Mouse (Mus musculus): ENCODE data around the gene Metap2. TPM values are rescaled to one million over a fixed set of nuclear protein-coding genes. Genes with fewer than 3 reads are reported as not detected.
"Not testable (repeated sequence)": the region's sequence is repeated elsewhere in the genome, so short reads cannot be mapped to it uniquely, and the experiment has no call there.

The Metap2 gene
- polyA plus RNA-seq, 1 experiment from 2014 or later, result 290 TPM

DNA sequence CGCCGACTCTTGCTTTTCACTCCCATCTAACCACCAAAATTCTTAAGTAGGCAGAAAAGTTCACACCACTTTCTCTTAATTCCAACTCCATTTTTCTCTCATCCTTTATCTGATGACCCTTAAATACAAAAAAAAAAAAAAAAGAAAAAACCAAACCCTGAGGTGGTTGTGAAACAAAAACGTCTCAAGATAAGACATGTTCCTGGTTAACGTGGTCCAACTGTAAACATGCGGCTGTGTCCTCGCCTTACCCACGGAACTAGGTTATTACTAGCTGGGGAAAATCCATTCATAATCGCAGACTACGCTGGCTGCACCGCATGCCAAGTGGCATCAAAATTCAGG, 8.3 kb downstream of the Metap2 start:
- WGBS (ENCODE audit: insufficient replicate concordance), result 6% methylated on average over 10 of the region's 10 CpGs
- peaks cover 84% of the 10 kb centered on the region for H3K4me1 ChIP-seq

DNA sequence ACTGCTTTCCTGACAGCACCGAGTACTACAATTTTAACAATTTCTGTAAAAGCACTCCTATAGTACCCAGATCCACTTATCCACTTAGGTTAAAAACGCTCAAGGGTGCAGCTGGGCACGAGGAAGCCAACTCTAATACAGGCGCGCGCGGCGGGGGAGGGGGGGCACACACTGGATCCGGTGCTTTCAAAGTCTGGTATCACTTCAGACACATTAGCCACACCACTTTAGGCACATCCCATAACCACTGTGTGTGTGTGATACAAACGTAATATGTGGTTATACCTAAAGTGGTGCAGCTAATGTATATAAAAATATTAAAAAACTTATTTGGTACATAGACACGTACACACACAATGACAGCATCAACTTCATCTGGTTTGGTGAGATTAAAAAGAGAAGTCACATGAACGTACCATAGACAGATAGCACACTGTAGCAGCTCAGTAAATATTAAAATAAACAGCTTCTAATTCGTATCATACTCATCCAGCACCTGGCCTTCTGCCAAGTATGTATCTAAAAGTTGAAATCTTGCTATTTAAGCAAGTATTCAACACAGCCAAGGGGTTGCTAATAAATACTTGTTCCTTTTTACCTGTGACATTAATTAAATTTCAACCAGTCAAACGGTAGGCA, 10.9 kb downstream of the Metap2 start:
- Histone ChIP-seq H3K9ac (peak overlapping the region; percentile 3; the same call in 1 of the 2 replicates), H3K4me1 (peaks cover 77% of the 10 kb centered on the region), H3K27me3 (replicated peaks) (no peaks in the 10 kb centered on the region), H3K36me3 (peaks cover 69% of the 10 kb centered on the region), H3K27ac (peak overlapping the region; percentile 98), H3K4me3 (0 out of 2 replicates have a peak overlapping the region, but pooled peaks have one; percentile 98), H3K9me3 (replicated peaks) (no peaks in the 10 kb centered on the region), H3K4me2 (peak overlapping the region; percentile 87)
- ATAC-seq, result no peak
- WGBS (ENCODE audit: insufficient replicate concordance), result 71% methylated on average over 14 of the region's 14 CpGs

More for the DNA sequence above, 8.3 kb downstream of the Metap2 start:
- ATAC-seq, result no peak
- peak overlapping the region; percentile 87 for H3K4me2 ChIP-seq
- H3K9ac ChIP-seq, result peak overlapping the region; percentile 98
- no peaks in the 10 kb centered on the region for H3K9me3 ChIP-seq (replicated peaks)
- peaks cover 48% of the 10 kb centered on the region for H3K36me3 ChIP-seq
- H3K4me3 ChIP-seq, result peak overlapping the region; percentile 98
- no peaks in the 10 kb centered on the region for H3K27me3 ChIP-seq (replicated peaks)
- peak overlapping the region; percentile 98 for H3K27ac ChIP-seq

DNA sequence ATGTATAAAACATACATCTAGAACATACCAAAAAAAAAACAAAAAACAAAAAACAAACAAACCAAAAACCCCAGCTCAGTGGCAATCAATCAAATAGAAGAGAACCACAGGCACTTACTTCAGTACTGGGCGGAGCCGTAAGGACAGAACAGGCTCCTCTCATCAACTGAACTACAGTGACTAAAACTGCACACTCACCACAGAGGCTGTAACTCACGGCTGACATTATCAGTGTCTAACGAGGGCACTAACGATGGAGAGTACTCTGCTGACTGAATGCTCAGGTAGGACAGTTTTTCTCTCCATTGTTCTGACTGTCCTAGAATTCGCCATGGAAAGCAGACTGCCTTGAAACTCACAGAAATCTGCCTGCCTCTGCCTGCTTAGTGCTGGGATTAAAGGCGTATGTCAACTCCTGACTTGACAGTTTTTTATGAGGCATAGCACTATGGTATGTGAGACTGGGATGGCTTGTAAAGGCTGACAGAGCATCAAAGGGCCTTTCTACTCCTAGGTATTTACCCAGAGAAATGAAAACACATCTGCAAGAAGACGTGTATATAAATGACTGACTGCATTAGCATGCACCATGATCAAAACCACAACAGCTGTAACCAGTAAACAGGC, 14.0 kb downstream of the Metap2 start:
- H3K9ac ChIP-seq, result peak overlapping the region; percentile 53
- peak overlapping the region; percentile 33 for H3K4me3 ChIP-seq
- H3K27me3 ChIP-seq (replicated peaks), result no peaks in the 10 kb centered on the region

GRCm38 (mm10) chr10:93881918-93882317, 15.0 kb downstream of the Metap2 start:
- 0 out of 2 replicates have a peak overlapping the region, but pooled peaks have one; percentile 15 for H3K4me2 ChIP-seq

More for the DNA sequence above, 14.0 kb downstream of the Metap2 start:
- peaks cover 94% of the 10 kb centered on the region for H3K36me3 ChIP-seq
- H3K27ac ChIP-seq, result peak overlapping the region; percentile 92
- WGBS (ENCODE audit: insufficient replicate concordance), result 38% methylated on average over 8 of the region's 8 CpGs
- no peaks in the 10 kb centered on the region for H3K9me3 ChIP-seq (replicated peaks)
- peaks cover 69% of the 10 kb centered on the region for H3K4me1 ChIP-seq
- ATAC-seq, result peak; percentile 97
- peak overlapping the region; percentile 87 for H3K4me2 ChIP-seq

GRCm38 (mm10) chr10:93878732-93879131, 18.2 kb downstream of the Metap2 start:
- ATAC-seq, result no peak
- no peak overlapping the region for H3K4me2 ChIP-seq
- H3K4me1 ChIP-seq, result peaks cover 35% of the 10 kb centered on the region
- no peaks in the 10 kb centered on the region for H3K9me3 ChIP-seq (replicated peaks)
- H3K4me3 ChIP-seq, result no peak overlapping the region
- 89% methylated on average over 4 of the region's 4 CpGs for WGBS (ENCODE audit: insufficient replicate concordance)
- H3K36me3 ChIP-seq, result peaks cover 84% of the 10 kb centered on the region
- no peak overlapping the region for H3K27ac ChIP-seq
- no peak overlapping the region for H3K9ac ChIP-seq
- H3K27me3 ChIP-seq (replicated peaks), result no peaks in the 10 kb centered on the region

More at GRCm38 (mm10) chr10:93881918-93882317, 15.0 kb downstream of the Metap2 start:
- H3K9me3 ChIP-seq (replicated peaks), result no peaks in the 10 kb centered on the region
- H3K9ac ChIP-seq, result no peak overlapping the region
- no peak overlapping the region for H3K27ac ChIP-seq
- no peak overlapping the region for H3K4me3 ChIP-seq
- H3K4me1 ChIP-seq, result peaks cover 60% of the 10 kb centered on the region
- H3K36me3 ChIP-seq, result peaks cover 87% of the 10 kb centered on the region
- ATAC-seq, result no peak
- H3K27me3 ChIP-seq (replicated peaks), result no peaks in the 10 kb centered on the region

- Histone ChIP-seq H3K4me1 (peaks cover 19% of the 10 kb centered on the region), H3K4me3 (no peak overlapping the region), H3K9me3 (replicated peaks) (no peaks in the 10 kb centered on the region), H3K27ac (no peak overlapping the region), H3K4me2 (no peak overlapping the region), H3K27me3 (replicated peaks) (no peaks in the 10 kb centered on the region), H3K36me3 (peaks cover 89% of the 10 kb centered on the region), H3K9ac (no peak overlapping the region)
- no peak for ATAC-seq
- WGBS (ENCODE audit: insufficient replicate concordance), result 66% methylated on average over 1 of the region's 1 CpGs
Observed at GRCm38 (mm10) chr10:93876772-93877171, 20.1 kb downstream of the Metap2 start.

- Histone ChIP-seq H3K9ac (no peak overlapping the region), H3K4me3 (no peak overlapping the region), H3K4me1 (no peaks in the 10 kb centered on the region), H3K27me3 (replicated peaks) (no peaks in the 10 kb centered on the region), H3K27ac (no peak overlapping the region), H3K4me2 (no peak overlapping the region), H3K36me3 (peaks cover 100% of the 10 kb centered on the region), H3K9me3 (replicated peaks) (no peaks in the 10 kb centered on the region)
- 70% methylated on average over 4 of the region's 4 CpGs for WGBS (ENCODE audit: insufficient replicate concordance)
- no peak for ATAC-seq
Observed at GRCm38 (mm10) chr10:93868886-93869285, 28.0 kb downstream of the Metap2 start.

DNA sequence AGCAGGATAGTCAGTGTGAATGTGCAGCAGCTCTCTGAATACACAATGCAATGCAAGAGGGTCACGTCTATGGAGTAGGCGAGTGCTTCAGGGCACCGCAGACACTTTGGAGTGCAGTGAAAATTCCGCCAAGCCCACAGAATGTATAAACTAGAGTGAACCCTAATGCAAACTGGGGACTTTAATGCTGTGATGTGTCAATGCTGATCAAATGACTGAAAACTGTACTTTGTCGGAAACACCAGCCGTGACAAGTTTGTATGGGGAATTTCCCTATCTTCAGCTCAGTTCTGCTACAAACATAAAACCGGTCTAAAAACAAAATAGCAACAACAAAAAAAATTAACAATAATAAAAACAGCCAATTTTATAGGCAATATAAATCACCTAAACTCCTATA, 28.5 kb downstream of the Metap2 start:
- no peaks in the 10 kb centered on the region for H3K27me3 ChIP-seq (replicated peaks)
- WGBS (ENCODE audit: insufficient replicate concordance), result 95% methylated on average over 7 of the region's 7 CpGs
- peaks cover 100% of the 10 kb centered on the region for H3K36me3 ChIP-seq

GRCm38 (mm10) chr10:93856095-93856494, 40.8 kb downstream of the Metap2 start:
- H3K9me3 ChIP-seq (replicated peaks), result no peaks in the 10 kb centered on the region
- no peak overlapping the region for H3K27ac ChIP-seq
- H3K4me2 ChIP-seq, result no peak overlapping the region
- H3K36me3 ChIP-seq, result peaks cover 39% of the 10 kb centered on the region
- WGBS (ENCODE audit: insufficient replicate concordance), result 91% methylated on average over 6 of the region's 6 CpGs
- no peak overlapping the region for H3K9ac ChIP-seq
- no peaks in the 10 kb centered on the region for H3K4me1 ChIP-seq
- ATAC-seq, result no peak
- H3K27me3 ChIP-seq (replicated peaks), result no peaks in the 10 kb centered on the region
- H3K4me3 ChIP-seq, result no peak overlapping the region

More for the DNA sequence above, 28.5 kb downstream of the Metap2 start:
- no peaks in the 10 kb centered on the region for H3K9me3 ChIP-seq (replicated peaks)
- no peaks in the 10 kb centered on the region for H3K4me1 ChIP-seq
- H3K9ac ChIP-seq, result no peak overlapping the region
- no peak overlapping the region for H3K4me2 ChIP-seq
- H3K4me3 ChIP-seq, result no peak overlapping the region
- H3K27ac ChIP-seq, result no peak overlapping the region
- no peak for ATAC-seq

DNA sequence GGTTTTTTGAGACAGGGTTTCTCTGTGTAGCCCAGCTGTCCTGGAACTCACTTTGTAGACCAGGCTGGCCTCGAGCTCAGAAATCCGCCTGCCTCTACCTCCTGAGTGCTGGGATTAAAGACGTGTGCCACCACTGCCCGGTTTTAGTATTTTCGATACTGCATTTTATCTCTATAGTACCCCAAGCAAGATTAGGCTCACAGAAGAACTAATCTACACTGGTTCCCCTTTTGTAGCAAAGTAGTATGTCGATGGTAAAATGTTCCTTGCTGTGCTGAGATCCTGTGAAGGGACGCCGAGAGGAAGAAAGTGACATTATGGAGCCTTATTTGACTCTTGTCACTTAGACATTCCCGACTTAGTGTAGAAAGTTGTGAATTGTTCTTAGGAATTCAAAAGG, 41.8 kb downstream of the Metap2 start:
- ATAC-seq, result no peak
- whole genome bisulfite sequencing (ENCODE audit: insufficient replicate concordance), result 62% methylated on average over 9 of the region's 9 CpGs
- H3K27me3 ChIP-seq (replicated peaks), result no peaks in the 10 kb centered on the region

DNA sequence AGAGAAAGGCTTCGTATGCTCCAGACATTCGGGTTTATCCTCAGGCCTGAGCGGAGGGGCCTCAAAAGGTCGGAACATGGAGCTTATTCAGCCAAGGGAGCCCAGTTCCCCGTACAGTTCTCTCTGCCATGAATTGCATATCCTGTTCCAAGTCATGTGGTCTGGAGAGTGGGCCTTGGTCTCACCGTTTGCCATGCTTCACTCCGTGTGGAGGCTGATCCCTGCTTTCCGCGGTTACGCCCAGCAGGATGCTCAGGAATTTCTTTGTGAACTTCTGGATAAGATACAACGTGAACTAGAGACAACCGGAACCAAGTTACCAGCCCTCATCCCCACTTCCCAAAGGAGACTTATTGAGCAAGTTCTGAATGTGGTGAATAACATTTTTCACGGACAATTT, 50.2 kb downstream of the Metap2 start:
- ATAC-seq, result no peak

More for the DNA sequence above, 41.8 kb downstream of the Metap2 start:
- no peak overlapping the region for H3K9ac ChIP-seq
- no peak overlapping the region for H3K27ac ChIP-seq
- no peak overlapping the region for H3K4me2 ChIP-seq
- peaks cover 29% of the 10 kb centered on the region for H3K36me3 ChIP-seq
- no peaks in the 10 kb centered on the region for H3K9me3 ChIP-seq (replicated peaks)
- H3K4me3 ChIP-seq, result no peak overlapping the region
- H3K4me1 ChIP-seq, result no peaks in the 10 kb centered on the region

DNA sequence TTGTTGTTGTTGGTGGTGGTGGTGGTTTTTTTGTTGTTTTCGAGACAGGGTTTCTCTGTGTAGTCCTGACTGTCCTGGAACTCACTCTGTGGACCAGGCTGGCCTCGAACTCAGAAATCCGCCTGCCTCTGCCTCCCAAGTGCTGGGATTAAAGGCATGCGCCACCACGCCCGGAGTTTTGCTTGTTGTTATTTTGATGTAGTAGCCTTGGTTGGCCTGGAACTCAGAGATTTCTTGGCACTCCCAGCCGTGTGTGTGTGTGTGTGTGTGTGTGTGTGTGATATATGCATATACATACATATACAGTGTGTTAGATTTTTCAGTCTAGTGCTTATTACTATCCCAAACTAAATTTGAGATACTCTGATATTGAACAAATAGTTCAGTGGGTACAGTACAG, 61.8 kb downstream of the Metap2 start:
- H3K27me3 ChIP-seq (replicated peaks), result peaks cover 62% of the 10 kb centered on the region
- ATAC-seq, result not testable (repeated sequence)

More for the DNA sequence above, 50.2 kb downstream of the Metap2 start:
- Histone ChIP-seq H3K27me3 (replicated peaks) (no peaks in the 10 kb centered on the region), H3K4me3 (no peak overlapping the region), H3K9ac (no peak overlapping the region), H3K27ac (no peak overlapping the region), H3K36me3 (peaks cover 30% of the 10 kb centered on the region), H3K4me1 (no peaks in the 10 kb centered on the region), H3K4me2 (no peak overlapping the region), H3K9me3 (replicated peaks) (peaks cover 9% of the 10 kb centered on the region; the same call in 1 of the 2 replicates)
- 90% methylated on average over 13 of the region's 13 CpGs for WGBS (ENCODE audit: insufficient replicate concordance)

More for the DNA sequence above, 61.8 kb downstream of the Metap2 start:
- peaks cover 44% of the 10 kb centered on the region for H3K4me1 ChIP-seq
- H3K36me3 ChIP-seq; H3K9me3 ChIP-seq (replicated peaks); H3K27ac ChIP-seq: not testable (repeated sequence)
- peak overlapping the region; percentile 83; the same call in 1 of the 2 replicates for H3K9ac ChIP-seq
- H3K4me2 ChIP-seq, result peak overlapping the region; percentile 98
- WGBS (ENCODE audit: insufficient replicate concordance), result 75% methylated on average over 7 of the region's 7 CpGs
- peak overlapping the region; percentile 83; the same call in 1 of the 2 replicates for H3K4me3 ChIP-seq
